Mouse (Mus musculus): ENCODE measurements at regions not wholly inside any gene's neighbourhood (a gene's known extent, or its start where the extent isn't known, plus 50 kb on each side); places are given as distances from the start of the nearest gene placed in this dataset.

GRCm38 (mm10) chr9:61675366-61675765 is 239.0 kb downstream of the Rplp1 start:
- no peak for DNase-seq (ENCODE audit: inconsistent ontology term)

GRCm38 (mm10) chr9:61673575-61674203 is 240.7 kb downstream of the Rplp1 start:
- no peak for DNase-seq (ENCODE audit: inconsistent ontology term)

- no peak for DNase-seq (ENCODE audit: inconsistent ontology term)
These were observed 243.4 kb downstream of the Rplp1 start for GRCm38 (mm10) chr9:61670986-61671385.

- peak; percentile 97 for DNase-seq (ENCODE audit: inconsistent ontology term)
These were observed 244.4 kb downstream of the Rplp1 start for GRCm38 (mm10) chr9:61669729-61670520.

- DNase-seq (ENCODE audit: inconsistent ontology term): no peak
These were observed 245.6 kb downstream of the Rplp1 start for GRCm38 (mm10) chr9:61668723-61669122.

- DNase-seq (ENCODE audit: inconsistent ontology term): no peak
These were observed 246.1 kb downstream of the Rplp1 start for GRCm38 (mm10) chr9:61668157-61668697.

- DNase-seq (ENCODE audit: inconsistent ontology term): no peak
These were observed 246.8 kb downstream of the Rplp1 start for GRCm38 (mm10) chr9:61667453-61668074.

- no peak for DNase-seq (ENCODE audit: inconsistent ontology term)
These were observed 247.5 kb downstream of the Rplp1 start for GRCm38 (mm10) chr9:61666761-61667332.

GRCm38 (mm10) chr9:61666118-61666517 is 248.2 kb downstream of the Rplp1 start:
- DNase-seq (ENCODE audit: inconsistent ontology term): no peak

GRCm38 (mm10) chr9:61665254-61665653 is 249.1 kb downstream of the Rplp1 start:
- no peak for DNase-seq (ENCODE audit: inconsistent ontology term)

- DNase-seq (ENCODE audit: inconsistent ontology term): peak; percentile 78
These were observed 250.2 kb downstream of the Rplp1 start for GRCm38 (mm10) chr9:61664000-61664622.

GRCm38 (mm10) chr9:61662055-61663028 is 252.0 kb downstream of the Rplp1 start:
- DNase-seq (ENCODE audit: inconsistent ontology term): no peak

GRCm38 (mm10) chr9:61660191-61660590 is 254.2 kb downstream of the Rplp1 start:
- no peak for DNase-seq (ENCODE audit: inconsistent ontology term)

GRCm38 (mm10) chr9:61657996-61658395 is 256.3 kb downstream of the Rplp1 start:
- no peak for DNase-seq (ENCODE audit: inconsistent ontology term)

- peak; percentile 97 for DNase-seq (ENCODE audit: inconsistent ontology term)
These were observed 258.8 kb downstream of the Rplp1 start for GRCm38 (mm10) chr9:61655433-61655981.

- no peak for DNase-seq (ENCODE audit: inconsistent ontology term)
These were observed 268.5 kb downstream of the Rplp1 start for GRCm38 (mm10) chr9:61645661-61646425.

GRCm38 (mm10) chr9:61640739-61641138 is 268.6 kb downstream of the Tle3 start:
- no peak for DNase-seq (ENCODE audit: inconsistent ontology term)

GRCm38 (mm10) chr9:61638908-61639307 is 266.7 kb downstream of the Tle3 start:
- DNase-seq (ENCODE audit: inconsistent ontology term): no peak

GRCm38 (mm10) chr9:61633936-61634335 is 261.8 kb downstream of the Tle3 start:
- DNase-seq (ENCODE audit: inconsistent ontology term): peak; percentile 72

All from Muller cell, postnatal 12 days (primary cell).